Mouse (Mus musculus): Measurements from ENCODE around the gene Rps6ka5.

DNA sequence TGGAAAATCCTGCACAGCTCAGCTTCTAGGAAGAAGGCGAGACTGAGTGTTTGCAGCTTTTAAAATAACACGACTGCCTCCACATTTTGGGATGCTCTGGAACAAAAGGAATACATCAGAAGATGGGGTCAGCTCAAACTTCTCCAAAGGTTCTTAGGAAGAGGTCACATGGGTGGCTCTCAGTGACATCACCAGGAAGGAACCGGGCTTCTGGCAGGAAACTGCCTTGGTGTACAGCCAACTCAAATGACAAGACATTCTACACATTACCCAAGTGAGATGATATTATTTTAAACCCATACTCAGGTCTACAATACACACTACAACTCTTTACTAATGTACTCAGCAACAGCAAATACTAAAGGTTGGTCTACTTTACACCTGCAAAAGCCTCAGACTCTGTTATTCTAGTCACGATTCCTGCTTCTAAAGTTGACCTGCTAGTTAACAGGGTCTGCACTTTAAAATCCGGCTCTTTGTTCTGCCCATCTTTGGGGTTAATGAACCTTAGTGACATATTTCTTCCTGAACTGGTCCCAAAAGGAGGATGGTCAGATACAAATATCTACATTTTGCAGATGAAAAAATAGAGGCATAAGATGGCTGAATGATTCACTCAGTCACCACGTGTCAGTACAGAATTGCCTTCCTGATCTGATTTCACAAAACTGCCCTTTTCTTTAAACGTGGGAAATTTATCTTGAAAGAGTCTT lies 188.2 kb downstream of the Rps6ka5 start:
- TF ChIP-seq CTCF (conservative IDR thresholded peaks at IDR 0.05; ENCODE audit: insufficient read depth, insufficient read length, low read depth, low read length) (no peak), POLR2A (IDR thresholded peaks at IDR 0.05; ENCODE audit: low read depth, low read length) (no peak)

All from kidney, adult 2 months (tissue).